In the genomic region with DNA sequence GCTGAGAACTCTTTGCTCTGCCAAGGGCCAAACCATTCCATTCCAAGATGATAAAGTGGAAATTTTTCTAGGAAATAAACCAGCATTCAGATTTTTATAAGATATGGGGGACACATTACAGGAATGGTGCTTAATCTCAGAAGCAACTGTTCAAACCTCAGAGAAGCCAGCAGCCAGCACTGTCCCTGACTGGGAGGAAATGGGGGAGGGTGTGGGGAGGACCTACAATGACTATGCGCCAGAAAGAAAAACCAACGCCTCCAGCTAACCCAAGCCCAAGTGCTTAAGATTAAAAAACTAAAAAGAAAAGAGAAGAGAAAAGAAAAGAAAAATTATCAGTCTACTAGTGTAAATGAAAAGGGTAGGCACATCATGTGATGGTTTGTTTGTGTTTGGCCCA, we compare ENCODE assay signal across 11 mouse cellular contexts.
DNase-seq lines count a peak whose midpoint lies in the region; ATAC-seq and TF ChIP-seq lines count a peak whose summit lies in the region.
"Had no signal": no experiment of that assay in that cellular context is flagged by ENCODE, and none has a peak within 500 bp of the region (broad histone marks: within the 10 kb centered on the region; RNA-seq: fewer than 3 reads in every experiment).

No protein-coding gene starts in this region.

- intact Hi-C loops in gastrocnemius, adult 2 months (cut with DNase I) = loop anchor here (5.0 to 10.0 kb wide), 2 partner anchors 90 to 167 kb away; no protein-coding TSS in a partner anchor

- H3K36me3 ChIP-seq in stomach, postnatal 0 days (ENCODE audit: control insufficient read depth, insufficient read depth, low read length) = no peaks in the 10 kb centered on the region
- H3K36me3 ChIP-seq in forebrain, postnatal 0 days (ENCODE audit: insufficient read depth) = no peaks in the 10 kb centered on the region
- H3K36me3 ChIP-seq: embryonic facial prominence, embryonic 10.5 days had no signal

- H3K9me3 ChIP-seq in stomach, postnatal 0 days (ENCODE audit: control insufficient read depth, low read length) = no peaks in the 10 kb centered on the region
- H3K9me3 ChIP-seq in forebrain, postnatal 0 days (ENCODE audit: low read length) = no peaks in the 10 kb centered on the region
- H3K9me3 ChIP-seq: embryonic facial prominence, embryonic 10.5 days had no signal

- no peak for TF ChIP-seq CTCF in gastrocnemius, adult 2 months (IDR thresholded peaks at IDR 0.05)
- TF ChIP-seq CTCF in stomach, postnatal 0 days (IDR thresholded peaks at IDR 0.05; ENCODE audit: low read depth) = no peak
- TF ChIP-seq CTCF in forebrain, postnatal 0 days (IDR thresholded peaks at IDR 0.05; ENCODE audit: low read depth) = no peak

- no peak overlapping the region for H3K4me2 ChIP-seq in stomach, postnatal 0 days (replicated peaks; ENCODE audit: low read depth)
- no peak overlapping the region for H3K4me2 ChIP-seq in forebrain, postnatal 0 days (ENCODE audit: low read depth)

- H3K27me3 ChIP-seq in stomach, postnatal 0 days (ENCODE audit: control insufficient read depth, insufficient read depth, low read length) = no peaks in the 10 kb centered on the region
- H3K27me3 ChIP-seq in forebrain, postnatal 0 days (ENCODE audit: insufficient read depth, low read length) = no peaks in the 10 kb centered on the region

- no peaks in the 10 kb centered on the region; the same call in none of the 2 replicates for H3K4me1 ChIP-seq in stomach, postnatal 0 days (replicated peaks; ENCODE audit: control insufficient read depth, insufficient read depth)
- no peaks in the 10 kb centered on the region for H3K4me1 ChIP-seq in forebrain, postnatal 0 days (ENCODE audit: insufficient read depth)

- H3K27ac ChIP-seq in gastrocnemius, adult 2 months = peak overlapping the region; percentile 85
- H3K27ac ChIP-seq in stomach, postnatal 0 days (replicated peaks) = peak overlapping the region; percentile 86; the same call in 1 of the 2 replicates
- no peak overlapping the region for H3K27ac ChIP-seq in forebrain, postnatal 0 days (ENCODE audit: low read depth, low read length)
- H3K27ac ChIP-seq: embryonic facial prominence, embryonic 10.5 days had no signal

- WGBS in stomach, postnatal 0 days = 52% methylated on average over 2 of the region's 2 CpGs
- 81% methylated on average over 2 of the region's 2 CpGs for WGBS in forebrain, postnatal 0 days

- DNase-seq in gastrocnemius, adult 2 months = no peak
- DNase-seq in gastrocnemius, postnatal 4 days (ENCODE audit: low spot score in 2 of 2) = no peak
- DNase-seq in ovary, adult 18-20 months (ENCODE audit: low spot score) = peak; percentile 47
- no peak for DNase-seq in ovary, postnatal 36 days (ENCODE audit: low spot score)
- DNase-seq in induced T-regulatory cell, adult 2 months (ENCODE audit: low read depth) = peak; percentile 59
- DNase-seq in stomach, postnatal 0 days (ENCODE audit: low spot score) = no peak
- DNase-seq in forebrain, postnatal 0 days = no peak
- no peak for DNase-seq in adrenal gland, adult 8-10 months
- DNase-seq: midbrain, embryonic 14.5 days had no signal

- H3K4me3 ChIP-seq in gastrocnemius, adult 2 months = no peak overlapping the region
- H3K4me3 ChIP-seq in stomach, postnatal 0 days (ENCODE audit: low read depth, low read length) = no peak overlapping the region
- no peak overlapping the region for H3K4me3 ChIP-seq in forebrain, postnatal 0 days (ENCODE audit: low read depth, low read length)
- H3K4me3 ChIP-seq: embryonic facial prominence, embryonic 10.5 days had no signal

- ATAC-seq in stomach, postnatal 0 days (ENCODE audit: low FRiP score, low TSS enrichment) = peak; percentile 67
- no peak for ATAC-seq in forebrain, postnatal 0 days
- ATAC-seq: inflammation-experienced regulatory T-cells, adult 6 months had no signal

- TF ChIP-seq EP300 in stomach, postnatal 0 days (optimal IDR thresholded peaks at IDR 0.05) = no peak

- no peak overlapping the region for H3K9ac ChIP-seq in stomach, postnatal 0 days (ENCODE audit: low read length)
- no peak overlapping the region for H3K9ac ChIP-seq in forebrain, postnatal 0 days

Comparison
In these comparisons a context has a peak if more than half of its experiments do, and no peak if none do; other contexts are left out.
1. DNase-seq: peak in ovary, adult 18-20 months (single experiment) and induced T-regulatory cell, adult 2 months (single experiment); none in gastrocnemius, adult 2 months (single experiment), gastrocnemius, postnatal 4 days (0 of 2), ovary, postnatal 36 days (single experiment), stomach, postnatal 0 days (single experiment), forebrain, postnatal 0 days (single experiment) and adrenal gland, adult 8-10 months (single experiment).